Mouse (Mus musculus) large intestine, adult 2 months (tissue): Measurements from ENCODE around the gene Aym1. TPM values are rescaled to one million over a fixed set of nuclear protein-coding genes. Genes with fewer than 3 reads are reported as not detected.

Experiments
- DNase-seq: peaks from one replicate; pipeline ENCODE4 v3.0.0-alpha.2; 2012; ENCODE audit warnings: low read depth, low spot score
- WGBS: fragments of 180-500 bp; shearing (Covaris S2); methylation state at CpG from one replicate; pipeline ENCODE4 v1.1.7; 2018; 5-methylcytosine and 5-hydroxymethylcytosine counted together
- polyA plus RNA-seq: library from polyadenylated mRNA; depleted of rRNA; stranded (reverse); fragments of >200 nt; gene quantifications from 2 replicates; pipeline ENCODE4 v1.2.3, GENCODE M21; 2012; rRNA removed

Gene Aym1
- polyA plus RNA-seq, 1 experiment: not detected

DNA sequence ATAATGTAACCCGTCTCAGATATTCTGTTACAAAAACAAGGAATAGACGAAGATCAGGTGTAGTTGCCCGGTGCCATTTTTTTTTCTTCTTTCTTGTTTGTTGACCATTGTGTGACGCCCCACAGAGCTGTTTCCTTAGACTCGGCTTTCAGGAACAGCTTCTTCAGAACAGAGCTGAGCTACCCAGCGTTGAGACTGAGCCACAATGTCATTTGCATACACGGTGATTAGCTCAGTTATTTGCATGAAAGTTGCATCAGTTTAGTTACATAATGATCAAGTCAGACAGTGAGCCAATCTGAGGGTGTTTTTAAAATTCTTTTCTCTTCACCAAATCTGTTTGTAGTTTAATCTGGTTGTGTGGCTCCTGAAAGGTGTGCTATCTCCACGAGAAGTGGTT, 36.7 kb downstream of the Aym1 start:
- DNase-seq: no peak
- WGBS: 45% methylated on average over 8 of the region's 8 CpGs

DNA sequence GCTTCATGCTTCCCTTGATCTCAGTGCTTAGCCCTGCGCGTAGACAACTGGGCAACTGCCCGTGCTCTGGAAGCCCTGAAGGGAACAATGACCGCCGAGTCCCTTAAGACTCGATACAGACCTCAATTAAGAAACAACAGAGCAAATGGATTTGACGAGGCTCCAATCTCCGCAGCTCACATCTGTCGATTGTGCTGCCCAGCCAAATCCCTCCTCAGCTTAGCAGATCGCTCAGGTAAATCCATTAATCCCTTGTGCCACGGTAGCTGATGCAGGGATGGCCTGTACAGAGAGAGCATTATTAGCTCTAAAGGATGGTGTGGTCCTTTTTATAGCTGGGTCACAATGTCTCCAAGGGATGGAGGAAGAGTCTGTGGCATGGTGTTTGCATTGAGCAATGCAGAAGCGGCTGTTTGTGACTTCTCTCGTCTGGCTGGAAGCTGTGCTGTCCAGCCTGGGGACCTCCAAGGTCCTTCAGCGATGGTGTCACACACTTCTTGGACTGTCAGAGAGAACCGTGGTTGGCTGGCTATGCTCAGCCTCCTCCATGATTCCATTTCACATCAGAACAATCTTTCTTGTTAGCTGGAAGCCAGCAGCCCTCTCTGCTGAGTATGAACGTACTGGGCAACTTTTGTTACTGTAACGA, 39.3 kb downstream of the Aym1 start:
- DNase-seq: no peak
- 80% methylated on average over 17 of the region's 17 CpGs for WGBS

DNA sequence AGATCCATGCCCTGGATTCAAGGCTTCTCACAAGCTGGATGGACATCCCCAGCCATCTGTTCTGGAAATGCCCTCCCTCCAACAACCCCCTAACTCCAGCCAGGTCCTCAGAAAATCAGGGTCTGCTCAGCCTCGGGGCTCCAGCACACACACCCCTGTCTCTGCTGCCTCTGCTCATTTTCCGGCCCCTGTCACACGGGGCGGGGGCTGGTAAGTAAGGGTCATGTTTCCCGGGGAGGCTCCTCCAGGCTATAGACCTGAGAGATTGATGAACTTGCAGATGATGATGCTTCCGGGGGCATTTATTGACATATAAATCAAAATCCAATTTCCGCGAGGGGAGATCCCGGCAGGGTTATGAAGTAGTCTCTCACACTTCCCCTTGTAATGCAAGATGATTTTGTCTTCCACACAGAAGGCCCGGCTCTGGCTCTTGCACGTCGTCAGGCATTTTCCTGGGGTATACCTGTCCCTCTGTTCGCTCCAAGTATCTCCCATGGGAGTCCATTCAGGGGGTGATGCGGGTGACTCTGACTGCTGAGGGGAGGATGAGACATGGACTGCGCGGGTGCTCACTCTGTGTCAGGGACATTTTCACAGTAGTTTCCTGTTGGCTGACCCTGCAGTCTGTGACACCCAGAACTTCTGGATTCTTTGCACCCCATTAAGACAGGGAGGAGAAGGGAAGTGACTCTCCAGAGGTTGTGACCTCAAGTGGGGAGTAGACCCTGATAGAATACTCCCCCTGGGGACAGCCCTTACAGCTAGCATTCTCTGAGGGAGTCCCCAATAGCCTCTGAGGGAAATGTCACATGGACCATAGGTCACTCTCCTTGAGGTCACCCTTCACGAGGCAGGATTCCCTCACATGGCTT, 40.6 kb downstream of the Aym1 start:
- WGBS: 65% methylated on average over 17 of the region's 17 CpGs
- no peak for DNase-seq

DNA sequence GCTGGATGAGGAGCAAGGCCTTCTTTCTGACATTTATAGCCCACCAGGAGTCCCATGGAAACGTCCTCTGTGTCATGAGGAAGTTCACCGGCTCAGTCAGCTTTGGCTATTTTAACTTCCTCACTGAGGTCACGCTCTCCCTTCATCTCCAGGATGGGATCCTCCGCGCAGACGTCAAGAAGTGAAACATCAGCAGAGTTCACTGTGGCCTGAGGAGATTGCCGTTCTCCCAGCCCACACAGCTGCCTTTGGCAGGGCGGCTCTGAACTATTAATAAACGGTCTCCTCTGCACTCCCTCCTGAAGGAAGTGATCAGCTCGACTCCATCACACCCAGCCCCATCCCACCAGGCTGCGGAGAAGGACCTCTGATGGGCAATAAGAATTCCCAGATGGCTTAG, 45.6 kb downstream of the Aym1 start:
- no peak for DNase-seq
- 49% methylated on average over 11 of the region's 11 CpGs for WGBS

DNA sequence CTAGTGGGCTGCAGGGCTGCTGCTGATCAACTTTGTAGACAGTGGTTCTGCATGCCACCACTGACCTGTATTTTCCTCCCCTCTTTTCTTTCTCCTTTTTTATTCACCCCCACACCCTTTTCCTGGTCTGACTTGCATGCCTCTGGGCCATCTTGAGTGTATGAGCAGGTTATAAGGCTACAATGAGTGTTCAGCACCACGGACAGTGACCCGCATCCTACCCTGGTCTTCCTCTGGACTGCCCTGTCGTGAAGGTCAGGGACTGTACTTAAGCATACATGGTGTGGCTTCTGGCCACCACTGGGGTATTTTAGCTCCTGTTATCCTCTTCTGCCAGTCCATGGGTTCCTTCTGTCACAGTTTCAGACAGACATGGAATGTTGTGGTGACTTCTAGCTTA, 50.3 kb downstream of the Aym1 start:
- 4% methylated on average over 3 of the region's 3 CpGs for WGBS
- DNase-seq: no peak

Other genes with a start within 250 kb of the Aym1 start
- gene 2900026A02Rik, start 136.1 kb upstream of the Aym1 start, polyA plus RNA-seq: 45.7 and 51.7 TPM in 2 replicates
- not detected in 2 replicates for gene Tmem211, start 130.4 kb upstream of the Aym1 start, polyA plus RNA-seq
- gene Sgsm1, start 46.5 kb upstream of the Aym1 start, polyA plus RNA-seq: 7.1 and 7.5 TPM in 2 replicates
- 6.9 and 8.7 TPM in 2 replicates for gene Wscd2, start 133.0 kb downstream of the Aym1 start, polyA plus RNA-seq